Mouse (Mus musculus) intestine, postnatal 0 days (tissue): ENCODE results near the gene Rsad2. TPM values are rescaled to one million over a fixed set of nuclear protein-coding genes. Genes with fewer than 3 reads are reported as not detected.

ENCODE experiments used
- ATAC-seq: fragments of 200-750 bp; cut with Nextera tagmentation; 2 replicates; pipeline ENCODE4 v1.8.0; 2017; ENCODE audit warnings: mild to moderate bottlenecking, moderate TSS enrichment, moderate library complexity
- H3K27ac ChIP-seq: fragments of 300-500 bp; sonication (generic); 2 replicates; pipeline ENCODE4 v1.5.1; 2014; ENCODE audit warnings: mild to moderate bottlenecking, low read depth, low read length, moderate library complexity
- H3K27me3 ChIP-seq: fragments of 300-500 bp; sonication (generic); replicated peaks from 2 replicates; pipeline ENCODE4 v1.6.1; 2014; ENCODE audit warnings: low read length, mixed read lengths; ENCODE audit not compliant: control insufficient read depth, insufficient read depth
- H3K36me3 ChIP-seq: fragments of 300-500 bp; sonication (generic); 2 replicates; pipeline ENCODE4 v1.6.1; 2014; ENCODE audit warnings: mild to moderate bottlenecking, moderate library complexity; ENCODE audit not compliant: control insufficient read depth, insufficient read depth
- H3K4me1 ChIP-seq: fragments of 300-500 bp; sonication (generic); replicated peaks from 2 replicates; pipeline ENCODE4 v1.6.1; 2014; ENCODE audit warnings: antibody characterized with exemption, low read length, mixed read lengths; ENCODE audit not compliant: control insufficient read depth, insufficient read depth
- H3K4me2 ChIP-seq: fragments of 300-500 bp; sonication (generic); replicated peaks from 2 replicates; pipeline ENCODE4 v1.6.1; 2014; ENCODE audit warnings: low read depth, mild to moderate bottlenecking, moderate library complexity
- H3K4me3 ChIP-seq: fragments of 300-500 bp; sonication (generic); 2 replicates; pipeline ENCODE4 v1.5.1; 2014; ENCODE audit warnings: low read depth, low read length
- H3K9ac ChIP-seq: fragments of 300-500 bp; sonication (generic); 2 replicates; pipeline ENCODE4 v1.6.1; 2014; ENCODE audit warnings: mild to moderate bottlenecking, low read depth, low read length
- H3K9me3 ChIP-seq: fragments of 300-500 bp; sonication (generic); 2 replicates; pipeline ENCODE4 v1.6.1; 2016; ENCODE audit warnings: mixed run types; ENCODE audit not compliant: control insufficient read depth
- CTCF ChIP-seq: sonication (generic); IDR thresholded peaks from 2 replicates; pipeline ENCODE4 v1.5.1; 2016; ENCODE audit warnings: low read depth, mild to moderate bottlenecking, control low read depth, antibody characterized with exemption, moderate library complexity
- WGBS: fragments of 180-500 bp; shearing (Covaris S2); extraction: QIAGEN DNeasy Blood & Tissue Kit; methylation state at CpG from one replicate; pipeline ENCODE4 v1.1.7; 2014; 5-methylcytosine and 5-hydroxymethylcytosine counted together
- polyA plus RNA-seq: library from polyadenylated mRNA; unstranded; fragments of >200 nt; fragmentation: Nextera tagmentation; extraction: Ambion mirVana; gene quantifications from 2 replicates; pipeline ENCODE4 v1.2.1, GENCODE M21; 2015

Rsad2 gene
- polyA plus RNA-seq, 1 experiment from 2014 or later = 13.1 TPM

- no peak for TF ChIP-seq CTCF
- no peak for ATAC-seq
- H3K9me3 ChIP-seq = no peaks in the 10 kb centered on the region
- H3K4me2 ChIP-seq = peak overlapping the region; percentile 97; the same call in 1 of the 2 replicates
- no peaks in the 10 kb centered on the region for H3K27me3 ChIP-seq
- WGBS = 60% methylated on average over 6 of the region's 6 CpGs
- H3K4me1 ChIP-seq = no peaks in the 10 kb centered on the region
- H3K36me3 ChIP-seq = no peaks in the 10 kb centered on the region
- H3K9ac ChIP-seq = no peak overlapping the region
- no peak overlapping the region for H3K27ac ChIP-seq
- H3K4me3 ChIP-seq = no peak overlapping the region; the same call in 1 of the 2 replicates
Observed at GRCm38 (mm10) chr12:26412802-26413201, 43.5 kb downstream of the Rsad2 start.

- TF ChIP-seq CTCF = no peak
- H3K9me3 ChIP-seq = no peaks in the 10 kb centered on the region
- no peak for ATAC-seq
- no peaks in the 10 kb centered on the region for H3K4me1 ChIP-seq
- WGBS = 79% methylated on average over 10 of the region's 10 CpGs
- no peaks in the 10 kb centered on the region for H3K36me3 ChIP-seq
- no peak overlapping the region for H3K4me3 ChIP-seq
- H3K4me2 ChIP-seq = no peak overlapping the region
- no peak overlapping the region for H3K9ac ChIP-seq
- no peak overlapping the region for H3K27ac ChIP-seq
- no peaks in the 10 kb centered on the region for H3K27me3 ChIP-seq
Observed at GRCm38 (mm10) chr12:26411841-26412450, 44.3 kb downstream of the Rsad2 start.

- WGBS = 76% methylated on average over 3 of the region's 3 CpGs
- H3K9me3 ChIP-seq = no peaks in the 10 kb centered on the region
- H3K36me3 ChIP-seq = no peaks in the 10 kb centered on the region
- H3K4me3 ChIP-seq = no peak overlapping the region
- 0 out of 2 replicates have a peak, but pooled peaks cover 4% of the 10 kb centered on the region for H3K4me1 ChIP-seq
- no peak overlapping the region for H3K9ac ChIP-seq
- no peaks in the 10 kb centered on the region for H3K27me3 ChIP-seq
- H3K4me2 ChIP-seq = no peak overlapping the region
- TF ChIP-seq CTCF = no peak
- H3K27ac ChIP-seq = no peak overlapping the region
- ATAC-seq = no peak
Observed at GRCm38 (mm10) chr12:26410443-26410842, 45.8 kb downstream of the Rsad2 start.

GRCm38 (mm10) chr12:26408707-26409106 lies 47.5 kb downstream of the Rsad2 start:
- no peak for ATAC-seq
- WGBS = 74% methylated on average over 9 of the region's 9 CpGs
- 0 out of 2 replicates have a peak, but pooled peaks cover 4% of the 10 kb centered on the region for H3K4me1 ChIP-seq

DNA sequence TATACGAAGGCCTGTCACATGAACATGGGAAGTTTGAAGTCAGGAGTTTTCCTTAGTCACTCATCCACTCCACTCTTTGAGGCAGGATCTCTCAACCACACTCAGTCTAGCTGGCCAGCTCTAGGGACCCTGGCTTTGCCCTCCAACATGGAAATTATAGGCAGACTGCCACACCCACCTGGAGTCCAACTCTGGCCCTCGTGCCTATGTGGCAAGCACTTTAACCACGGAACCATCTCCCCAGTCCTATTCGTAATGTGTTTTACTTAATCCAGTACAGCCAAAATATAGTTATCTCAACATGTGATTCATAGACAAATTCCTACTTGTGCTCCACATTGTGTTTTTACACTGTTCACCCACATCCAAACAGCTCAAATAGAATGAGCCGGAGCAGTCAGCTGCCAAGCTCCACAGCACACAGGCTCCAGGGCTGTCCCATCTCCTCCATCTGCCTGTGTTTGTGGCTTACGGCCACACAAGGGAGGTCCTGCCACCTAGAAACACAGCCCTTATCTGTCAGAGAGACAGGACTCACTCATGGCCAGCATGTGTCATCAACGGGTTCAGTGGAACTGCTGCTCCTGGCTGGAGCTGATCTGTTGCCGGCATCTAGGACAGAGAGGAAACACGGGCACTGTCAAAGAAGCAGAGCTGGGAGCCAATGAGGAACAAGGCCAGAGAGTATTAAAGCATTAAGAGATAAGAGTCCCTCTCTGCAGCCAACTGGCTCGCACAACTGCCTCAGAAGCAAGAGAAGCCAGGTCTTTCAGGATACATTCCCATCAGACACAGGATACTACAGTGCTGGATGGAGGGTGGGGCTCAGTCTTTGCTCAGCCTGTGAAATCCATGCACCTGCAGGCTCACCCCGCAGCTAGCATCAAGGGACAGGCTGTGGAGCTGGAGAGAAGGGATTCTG lies 51.2 kb downstream of the Rsad2 start:
- H3K4me2 ChIP-seq = no peak overlapping the region
- TF ChIP-seq CTCF = no peak
- no peak for ATAC-seq
- H3K36me3 ChIP-seq = no peaks in the 10 kb centered on the region
- H3K4me1 ChIP-seq = peaks cover 4% of the 10 kb centered on the region; the same call in 1 of the 2 replicates
- no peaks in the 10 kb centered on the region for H3K9me3 ChIP-seq
- H3K9ac ChIP-seq = no peak overlapping the region
- H3K27me3 ChIP-seq = no peaks in the 10 kb centered on the region
- H3K4me3 ChIP-seq = no peak overlapping the region
- H3K27ac ChIP-seq = no peak overlapping the region
- 50% methylated on average over 11 of the region's 11 CpGs for WGBS

More at GRCm38 (mm10) chr12:26408707-26409106, 47.5 kb downstream of the Rsad2 start:
- no peak overlapping the region for H3K9ac ChIP-seq
- no peak overlapping the region for H3K4me2 ChIP-seq
- no peaks in the 10 kb centered on the region for H3K27me3 ChIP-seq
- TF ChIP-seq CTCF = 0 out of 2 replicates have a peak, but pooled peaks have one; percentile 4
- no peak overlapping the region for H3K4me3 ChIP-seq
- H3K36me3 ChIP-seq = no peaks in the 10 kb centered on the region
- no peak overlapping the region for H3K27ac ChIP-seq
- no peaks in the 10 kb centered on the region for H3K9me3 ChIP-seq
